Mouse (Mus musculus) lung, postnatal 0 days (tissue): Measurements from ENCODE around the gene H2-T24.

Source experiments
- CTCF ChIP-seq: IDR thresholded peaks from 2 replicates; pipeline ENCODE4 v1.5.1; 2016; ENCODE audit warnings: antibody characterized with exemption, mild to moderate bottlenecking
- EP300 ChIP-seq: IDR thresholded peaks from 2 replicates; pipeline ENCODE4 v1.6.1; 2016; ENCODE audit warnings: antibody characterized with exemption, mild to moderate bottlenecking, control low read depth

GRCm38 (mm10) chr17:36021309-36021708, 949 bp upstream of the H2-T24 start:
- TF ChIP-seq CTCF, result no peak
- no peak for TF ChIP-seq EP300
